Mouse (Mus musculus) myocyte (in vitro differentiated cells): ENCODE results near the gene Zfp653. TPM values are rescaled to one million over a fixed set of nuclear protein-coding genes. Genes with fewer than 3 reads are reported as not detected.
A peak's percentile ranks its signal among the peaks of the same experiment; 100 is the strongest.

Source experiments
- H3K27me3 ChIP-seq: one replicate; pipeline ENCODE4 v1.6.1; 2011; ENCODE audit not compliant: control insufficient read depth, insufficient read depth, insufficient read length
- H3K36me3 ChIP-seq: one replicate; pipeline ENCODE4 v1.6.1; 2011; ENCODE audit not compliant: control insufficient read depth, insufficient read depth
- H3K4me2 ChIP-seq: one replicate; pipeline ENCODE4 v1.6.1; 2011; ENCODE audit warnings: low read depth, control low read depth
- H3K4me3 ChIP-seq: one replicate; pipeline ENCODE4 v1.5.1; 2011; ENCODE audit warnings: mild to moderate bottlenecking, control low read depth, moderate library complexity
- H3K79me2 ChIP-seq: one replicate; pipeline ENCODE4 v1.6.1; 2011; ENCODE audit not compliant: control insufficient read depth, insufficient read depth
- H3ac ChIP-seq: one replicate; pipeline ENCODE4 v1.6.1; 2011; ENCODE audit not compliant: control insufficient read depth, insufficient read length
- CEBPB ChIP-seq: IDR thresholded peaks from 2 replicates; pipeline ENCODE4 v1.6.1; 2011; ENCODE audit warnings: mild to moderate bottlenecking, moderate library complexity; ENCODE audit not compliant: poor library complexity, insufficient read depth, severe bottlenecking
- E2F4 ChIP-seq: IDR thresholded peaks from one replicate; pipeline ENCODE4 v1.6.1; 2011; ENCODE audit warnings: mild to moderate bottlenecking, control low read depth, moderate library complexity; ENCODE audit not compliant: insufficient read depth
- MAX ChIP-seq: IDR thresholded peaks from one replicate; pipeline ENCODE4 v1.6.1; 2011; ENCODE audit warnings: low read depth, mild to moderate bottlenecking, control low read depth
- MYOD1 ChIP-seq, 3 experiments: IDR thresholded peaks; one replicate each; pipeline ENCODE4 v1.6.1; 2011; ENCODE audit warnings: control low read depth in 2 of 3, low read depth in 2 of 3, mild to moderate bottlenecking in 2 of 3, moderate library complexity in 1 of 3; ENCODE audit not compliant: insufficient read length in 2 of 3, control insufficient read depth in 1 of 3
- MYOG ChIP-seq, 3 experiments: IDR thresholded peaks; one replicate each; pipeline ENCODE4 v1.6.1; 2011; ENCODE audit warnings: control low read depth in 2 of 3, low read depth in 2 of 3, mild to moderate bottlenecking in 2 of 3; ENCODE audit not compliant: insufficient read length in 2 of 3, control insufficient read depth in 1 of 3, insufficient read depth in 1 of 3
- POLR2A ChIP-seq: IDR thresholded peaks from one replicate; pipeline ENCODE4 v1.6.1; 2011; ENCODE audit warnings: low read depth, mild to moderate bottlenecking, control low read depth, moderate library complexity; ENCODE audit not compliant: insufficient read length
- POLR2AphosphoS2 ChIP-seq: IDR thresholded peaks from one replicate; pipeline ENCODE4 v1.6.1; 2011; ENCODE audit warnings: low read depth, control low read depth; ENCODE audit not compliant: insufficient read length
- REST ChIP-seq: IDR thresholded peaks from one replicate; pipeline ENCODE4 v1.6.1; 2011; ENCODE audit warnings: mild to moderate bottlenecking, control low read depth, moderate library complexity; ENCODE audit not compliant: insufficient read depth, insufficient read length
- SRF ChIP-seq: IDR thresholded peaks from one replicate; pipeline ENCODE4 v1.6.1; 2011; ENCODE audit warnings: low read depth; ENCODE audit not compliant: control insufficient read depth, insufficient read length
- TCF12 ChIP-seq: IDR thresholded peaks from one replicate; pipeline ENCODE4 v1.6.1; 2011; ENCODE audit warnings: mild to moderate bottlenecking, control low read depth; ENCODE audit not compliant: poor library complexity, insufficient read depth, severe bottlenecking
- TCF3 ChIP-seq: IDR thresholded peaks from one replicate; pipeline ENCODE4 v1.6.1; 2011; ENCODE audit warnings: low read depth, control low read depth; ENCODE audit not compliant: insufficient read length
- USF1 ChIP-seq: IDR thresholded peaks from one replicate; pipeline ENCODE4 v1.6.1; 2011; ENCODE audit warnings: low read depth, mild to moderate bottlenecking, control low read depth, moderate library complexity
- polyA plus RNA-seq: library from polyadenylated mRNA; unstranded; fragments of >200 nt; fragmentation: generic; extraction: Trizol; gene quantifications from one replicate; pipeline ENCODE4 v1.2.1, GENCODE M21; 2012; ENCODE audit warnings: missing spikeins

Zfp653 gene
- polyA plus RNA-seq, 1 experiment, result 8.3 TPM

DNA sequence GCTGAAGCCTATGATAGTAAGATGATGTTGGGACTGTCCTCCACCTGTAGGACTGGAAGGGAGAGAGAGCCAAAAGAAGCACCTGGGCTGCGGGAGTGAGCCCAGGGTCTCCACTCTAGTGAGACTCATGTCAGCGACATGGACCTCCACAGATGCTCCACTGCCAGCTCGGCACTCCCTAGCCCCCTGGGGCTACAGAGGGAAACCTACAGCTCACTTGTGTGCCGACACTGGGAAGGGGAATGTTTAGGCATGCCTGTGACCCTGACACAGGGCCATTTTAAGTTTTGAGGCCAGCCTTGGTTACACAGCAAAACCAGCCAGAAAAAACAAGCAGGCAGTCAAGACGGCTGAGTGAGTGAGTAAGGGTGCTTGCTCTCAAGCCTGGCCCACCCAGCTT is 4.0 kb downstream of the Zfp653 start:
- H3K36me3 ChIP-seq, result peaks cover 7% of the 10 kb centered on the region
- no peak overlapping the region for H3K4me2 ChIP-seq
- no peaks in the 10 kb centered on the region for H3K27me3 ChIP-seq
- no peak overlapping the region for H3K4me3 ChIP-seq
- no peak for TF ChIP-seq SRF
- no peak for TF ChIP-seq TCF12
- no peak for TF ChIP-seq TCF3
- no peak for TF ChIP-seq MYOD1 (IDR thresholded peaks at IDR 0.05; ENCODE audit: control insufficient read depth in 1 of 3, insufficient read length in 2 of 3, low read depth in 2 of 3)
- no peak for TF ChIP-seq REST
- TF ChIP-seq POLR2AphosphoS2, result no peak
- TF ChIP-seq USF1, result no peak
- no peak for TF ChIP-seq E2F4
- TF ChIP-seq POLR2A, result no peak
- TF ChIP-seq CEBPB, result no peak
- no peak for TF ChIP-seq MAX
- no peak for TF ChIP-seq MYOG (IDR thresholded peaks at IDR 0.05; ENCODE audit: control insufficient read depth in 1 of 3, insufficient read depth in 1 of 3, insufficient read length in 2 of 3, low read depth in 2 of 3)
- H3ac ChIP-seq, result no peak overlapping the region
- no peaks in the 10 kb centered on the region for H3K79me2 ChIP-seq

DNA sequence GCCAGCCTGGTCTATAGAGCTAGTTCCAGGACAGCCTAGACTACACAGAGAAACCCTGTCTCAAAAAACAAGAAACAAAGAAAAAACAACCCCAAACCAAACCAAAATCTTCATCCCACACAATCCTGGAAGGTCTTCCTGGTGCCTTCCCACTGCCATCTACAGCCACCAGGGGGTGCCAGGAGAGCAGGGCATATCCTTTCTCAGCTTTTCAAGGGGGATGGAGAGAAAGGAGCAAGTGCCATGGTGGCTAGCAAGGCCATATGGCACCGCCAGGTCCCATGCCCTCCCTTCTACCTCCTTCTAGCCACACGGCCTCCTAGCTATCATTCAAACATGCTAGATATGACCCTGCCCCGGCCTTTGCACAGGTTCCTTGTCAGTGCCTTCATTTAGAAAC is 4.7 kb downstream of the Zfp653 start:
- TF ChIP-seq POLR2AphosphoS2 (no peak), MYOD1 (IDR thresholded peaks at IDR 0.05; ENCODE audit: control insufficient read depth in 1 of 3, insufficient read length in 2 of 3, low read depth in 2 of 3) (no peak), TCF12 (no peak), CEBPB (no peak), MYOG (IDR thresholded peaks at IDR 0.05; ENCODE audit: control insufficient read depth in 1 of 3, insufficient read depth in 1 of 3, insufficient read length in 2 of 3, low read depth in 2 of 3) (no peak), SRF (no peak), POLR2A (no peak), MAX (no peak), TCF3 (no peak), USF1 (no peak), E2F4 (no peak)
- no peaks in the 10 kb centered on the region for H3K79me2 ChIP-seq

DNA sequence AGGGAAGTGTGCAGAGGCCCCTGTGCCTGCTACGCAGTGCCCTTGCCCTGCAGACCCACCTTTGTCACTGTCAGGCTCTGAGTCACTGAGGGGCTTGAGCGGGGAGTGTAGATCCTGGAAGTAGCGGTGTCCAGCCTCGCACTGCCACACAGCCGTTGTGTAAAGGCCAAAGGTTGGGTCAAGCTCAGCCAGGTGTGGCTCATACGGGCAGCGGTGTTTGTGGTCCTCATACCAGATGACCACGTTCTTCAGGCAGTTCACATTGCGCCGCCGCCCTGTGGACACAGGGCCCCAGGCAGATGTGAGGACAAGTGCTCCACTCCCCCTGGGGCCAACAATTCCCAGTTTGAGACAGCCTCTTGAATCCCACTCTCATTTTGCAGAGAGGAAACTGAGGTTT is 5.5 kb downstream of the Zfp653 start:
- Histone ChIP-seq H3K27me3 (no peaks in the 10 kb centered on the region), H3K4me2 (no peak overlapping the region), H3ac (no peak overlapping the region), H3K36me3 (peaks cover 7% of the 10 kb centered on the region), H3K79me2 (no peaks in the 10 kb centered on the region), H3K4me3 (no peak overlapping the region)
- TF ChIP-seq CEBPB (no peak), E2F4 (no peak), SRF (no peak), USF1 (no peak), MYOD1 (IDR thresholded peaks at IDR 0.05; ENCODE audit: control insufficient read depth in 1 of 3, insufficient read length in 2 of 3, low read depth in 2 of 3) (no peak), POLR2A (no peak), REST (no peak), MAX (no peak), MYOG (IDR thresholded peaks at IDR 0.05; ENCODE audit: control insufficient read depth in 1 of 3, insufficient read depth in 1 of 3, insufficient read length in 2 of 3, low read depth in 2 of 3) (no peak), TCF3 (no peak), TCF12 (no peak), POLR2AphosphoS2 (no peak)

More for the DNA sequence above, 4.7 kb downstream of the Zfp653 start:
- Histone ChIP-seq H3K4me2 (no peak overlapping the region), H3K4me3 (no peak overlapping the region), H3K27me3 (no peaks in the 10 kb centered on the region), H3K36me3 (peaks cover 7% of the 10 kb centered on the region), H3ac (no peak overlapping the region)

DNA sequence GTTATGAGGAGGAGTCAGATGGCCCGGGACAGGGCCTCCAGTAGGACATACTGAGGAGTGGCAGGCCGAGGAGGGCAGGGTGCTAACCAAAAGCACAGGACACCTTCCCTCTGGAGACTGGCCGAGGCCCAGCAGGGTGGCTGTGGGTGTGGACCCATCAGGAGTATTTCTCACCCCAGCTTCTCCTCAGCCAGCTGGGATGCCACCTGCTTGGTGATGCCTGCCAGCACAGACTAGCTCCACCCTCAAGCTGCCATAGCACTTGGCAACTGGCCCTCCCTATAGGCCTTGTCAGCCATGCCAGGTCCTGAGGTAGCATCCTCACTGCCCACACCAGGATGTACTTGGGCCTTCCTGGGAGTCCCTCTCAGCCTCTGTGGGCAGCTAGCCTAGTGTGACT is 6.8 kb downstream of the Zfp653 start:
- no peaks in the 10 kb centered on the region for H3K27me3 ChIP-seq
- H3K4me2 ChIP-seq, result no peak overlapping the region
- TF ChIP-seq MYOD1 (IDR thresholded peaks at IDR 0.05; ENCODE audit: control insufficient read depth in 1 of 3, insufficient read length in 2 of 3, low read depth in 2 of 3), result peak in 1 of 3 experiments; percentile 3
- TF ChIP-seq SRF, result no peak
- no peak for TF ChIP-seq E2F4
- no peak for TF ChIP-seq REST
- TF ChIP-seq CEBPB, result no peak
- peak in 1 of 3 experiments; percentile 18 for TF ChIP-seq MYOG (IDR thresholded peaks at IDR 0.05; ENCODE audit: control insufficient read depth in 1 of 3, insufficient read depth in 1 of 3, insufficient read length in 2 of 3, low read depth in 2 of 3)
- H3K36me3 ChIP-seq, result peaks cover 7% of the 10 kb centered on the region
- no peak overlapping the region for H3K4me3 ChIP-seq
- H3K79me2 ChIP-seq, result no peaks in the 10 kb centered on the region
- no peak overlapping the region for H3ac ChIP-seq

DNA sequence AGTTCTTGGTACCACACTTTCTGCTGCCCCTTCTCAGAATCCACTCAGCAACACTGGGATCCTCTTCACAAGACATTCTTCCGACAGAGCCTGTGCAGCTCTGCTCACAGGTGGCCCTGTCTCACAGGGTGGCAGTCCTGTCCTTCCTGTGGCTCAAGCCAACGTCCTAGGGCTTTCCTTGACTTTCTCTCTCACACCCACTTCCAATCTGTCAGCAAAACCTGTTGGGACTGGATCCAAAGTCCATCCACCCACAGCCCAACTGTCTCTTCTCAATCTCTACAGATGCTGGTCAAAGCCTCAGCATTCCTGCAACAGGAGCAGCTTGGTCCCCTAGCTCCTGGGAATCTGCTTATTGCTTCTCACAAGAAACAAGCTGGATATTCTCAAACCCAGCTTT is 9.8 kb downstream of the Zfp653 start:
- Histone ChIP-seq H3K36me3 (peaks cover 7% of the 10 kb centered on the region), H3K4me3 (no peak overlapping the region), H3K27me3 (no peaks in the 10 kb centered on the region), H3K79me2 (no peaks in the 10 kb centered on the region), H3K4me2 (no peak overlapping the region), H3ac (no peak overlapping the region)
- no peak for TF ChIP-seq MYOG (IDR thresholded peaks at IDR 0.05; ENCODE audit: control insufficient read depth in 1 of 3, insufficient read depth in 1 of 3, insufficient read length in 2 of 3, low read depth in 2 of 3)
- TF ChIP-seq E2F4, result no peak
